Mouse (Mus musculus) forebrain, embryonic 13.5 days (tissue): ENCODE results near the gene Anapc11. TPM values are rescaled to one million over a fixed set of nuclear protein-coding genes. Genes with fewer than 3 reads are reported as not detected.
"Not testable (repeated sequence)": the region's sequence is repeated elsewhere in the genome, so short reads cannot be mapped to it uniquely, and the experiment has no call there.

Experiments
- ATAC-seq: fragments of 200-750 bp; cut with Nextera tagmentation; 2 replicates; pipeline ENCODE4 v1.8.0; 2017
- H3K27ac ChIP-seq: fragments of 300-500 bp; sonication (generic); 2 replicates; pipeline ENCODE4 v1.5.1; 2015; ENCODE audit warnings: inconsistent platforms, mild to moderate bottlenecking, moderate library complexity
- H3K27me3 ChIP-seq: fragments of 300-500 bp; sonication (generic); 2 replicates; pipeline ENCODE4 v1.6.1; 2015; ENCODE audit warnings: mild to moderate bottlenecking, inconsistent platforms
- H3K36me3 ChIP-seq: fragments of 300-500 bp; sonication (generic); 2 replicates; pipeline ENCODE4 v1.6.1; 2015; ENCODE audit warnings: mild to moderate bottlenecking, inconsistent platforms; ENCODE audit not compliant: poor library complexity, severe bottlenecking
- H3K4me1 ChIP-seq: fragments of 300-500 bp; sonication (generic); 2 replicates; pipeline ENCODE4 v1.6.1; 2015; ENCODE audit warnings: inconsistent platforms
- H3K4me2 ChIP-seq: fragments of 300-500 bp; sonication (generic); 2 replicates; pipeline ENCODE4 v1.6.1; 2015; ENCODE audit warnings: inconsistent platforms, mild to moderate bottlenecking, moderate library complexity
- H3K4me3 ChIP-seq: fragments of 300-500 bp; sonication (generic); 2 replicates; pipeline ENCODE4 v1.5.1; 2015; ENCODE audit warnings: mild to moderate bottlenecking, inconsistent platforms
- H3K9ac ChIP-seq: fragments of 300-500 bp; sonication (generic); 2 replicates; pipeline ENCODE4 v1.6.1; 2015; ENCODE audit warnings: mild to moderate bottlenecking, inconsistent platforms
- H3K9me3 ChIP-seq: fragments of 300-500 bp; sonication (generic); replicated peaks from 2 replicates; pipeline ENCODE4 v1.6.1; 2016; ENCODE audit warnings: inconsistent platforms
- WGBS: fragments of 180-500 bp; shearing (Covaris S2); methylation state at CpG from one replicate; pipeline ENCODE4 v1.1.7; 2015; 5-methylcytosine and 5-hydroxymethylcytosine counted together
- polyA plus RNA-seq: library from polyadenylated mRNA; unstranded; fragments of >200 nt; fragmentation: Nextera tagmentation; extraction: Ambion mirVana; gene quantifications from 2 replicates; pipeline ENCODE4 v1.2.1, GENCODE M21; 2015

Anapc11 gene
- 204 and 211 TPM in 2 replicates for polyA plus RNA-seq

- peaks cover 63% of the 10 kb centered on the region for H3K36me3 ChIP-seq
- H3K9me3 ChIP-seq = no peaks in the 10 kb centered on the region
- peak within 1 kb of the TSS; percentile 87 for H3K27ac ChIP-seq
- no peaks in the 10 kb centered on the region for H3K27me3 ChIP-seq
- H3K4me1 ChIP-seq = peaks cover 33% of the 10 kb centered on the region
- H3K4me3 ChIP-seq = peak within 1 kb of the TSS; percentile 100
- H3K4me2 ChIP-seq = peak within 1 kb of the TSS; percentile 97
- peak within 1 kb of the TSS; percentile 99 for H3K9ac ChIP-seq
- under 1% methylated on average over 68 of the region's 88 CpGs for WGBS
- peak; percentile 99 for ATAC-seq
These were observed at the start of gene Anapc11, which contains the start of gene Alyref for GRCm38 (mm10) chr11:120598283-120598989. Gene Anapc11, plus strand, starts transcription at chr11:120598421. Gene Alyref, minus strand, starts transcription at chr11:120598365.

- no peaks in the 10 kb centered on the region for H3K27me3 ChIP-seq
- peaks cover 28% of the 10 kb centered on the region for H3K4me1 ChIP-seq
- ATAC-seq = no peak
- peak overlapping the region; percentile 99 for H3K4me3 ChIP-seq
- WGBS = 24% methylated on average over 7 of the region's 7 CpGs
- H3K4me2 ChIP-seq = peak overlapping the region; percentile 94
- H3K9ac ChIP-seq = peak overlapping the region; percentile 98
- H3K9me3 ChIP-seq = no peaks in the 10 kb centered on the region
- H3K27ac ChIP-seq = peak overlapping the region; percentile 81; the same call in 1 of the 2 replicates
- peaks cover 25% of the 10 kb centered on the region for H3K36me3 ChIP-seq
These were observed 49.4 kb upstream of the Anapc11 start for GRCm38 (mm10) chr11:120548786-120549167.

GRCm38 (mm10) chr11:120549168-120549945, 48.9 kb upstream of the Anapc11 start, which contains the start of gene Mcrip1:
Gene Mcrip1, minus strand, starts transcription at chr11:120549727.
- peaks cover 19% of the 10 kb centered on the region for H3K36me3 ChIP-seq
- no peaks in the 10 kb centered on the region for H3K9me3 ChIP-seq
- peak within 1 kb of the TSS; percentile 81 for H3K27ac ChIP-seq
- H3K27me3 ChIP-seq = no peaks in the 10 kb centered on the region
- peak within 1 kb of the TSS; percentile 94 for H3K4me2 ChIP-seq
- 1% methylated on average over 52 of the region's 87 CpGs for WGBS
- ATAC-seq = peak; percentile 94
- peak within 1 kb of the TSS; percentile 99 for H3K4me3 ChIP-seq
- H3K4me1 ChIP-seq = peaks cover 28% of the 10 kb centered on the region
- peak within 1 kb of the TSS; percentile 98 for H3K9ac ChIP-seq

- peak overlapping the region; percentile 98 for H3K9ac ChIP-seq
- WGBS = 72% methylated on average over 11 of the region's 11 CpGs
- peak overlapping the region; percentile 99 for H3K4me3 ChIP-seq
- no peaks in the 10 kb centered on the region for H3K27me3 ChIP-seq
- H3K27ac ChIP-seq = peak overlapping the region; percentile 63
- peaks cover 28% of the 10 kb centered on the region for H3K4me1 ChIP-seq
- peak; percentile 48; the same call in 1 of the 2 replicates for ATAC-seq
- H3K36me3 ChIP-seq = peaks cover 11% of the 10 kb centered on the region; the same call in 1 of the 2 replicates
- no peaks in the 10 kb centered on the region for H3K9me3 ChIP-seq
- peak overlapping the region; percentile 94 for H3K4me2 ChIP-seq
These were observed 48.0 kb upstream of the Anapc11 start for GRCm38 (mm10) chr11:120549986-120550809.

GRCm38 (mm10) chr11:120550810-120551440, 47.3 kb upstream of the Anapc11 start, which contains the start of gene Ppp1r27:
Gene Ppp1r27, minus strand, starts transcription at chr11:120551132.
- Histone ChIP-seq H3K36me3 (peaks cover 6% of the 10 kb centered on the region; the same call in 1 of the 2 replicates), H3K9ac (peak within 1 kb of the TSS; percentile 98), H3K27me3 (no peaks in the 10 kb centered on the region), H3K4me3 (peak within 1 kb of the TSS; percentile 99), H3K4me2 (peak within 1 kb of the TSS; percentile 94), H3K27ac (peak within 1 kb of the TSS; percentile 63), H3K4me1 (peaks cover 28% of the 10 kb centered on the region), H3K9me3 (no peaks in the 10 kb centered on the region)
- WGBS = 95% methylated on average over 28 of the region's 28 CpGs
- ATAC-seq = no peak

- H3K4me1 ChIP-seq = peaks cover 22% of the 10 kb centered on the region
- H3K36me3 ChIP-seq = no peaks in the 10 kb centered on the region
- H3K27ac ChIP-seq = no peak overlapping the region
- H3K4me2 ChIP-seq = no peak overlapping the region
- no peaks in the 10 kb centered on the region for H3K27me3 ChIP-seq
- H3K4me3 ChIP-seq = no peak overlapping the region
- 66% methylated on average over 5 of the region's 5 CpGs for WGBS
- peaks cover 8% of the 10 kb centered on the region for H3K9me3 ChIP-seq
- no peak for ATAC-seq
- peak overlapping the region; percentile 34; the same call in 1 of the 2 replicates for H3K9ac ChIP-seq
These were observed 45.5 kb upstream of the Anapc11 start for GRCm38 (mm10) chr11:120552736-120553135.

- WGBS = 79% methylated on average over 7 of the region's 7 CpGs
- ATAC-seq = no peak
These were observed 43.4 kb upstream of the Anapc11 start for GRCm38 (mm10) chr11:120554834-120555233.

GRCm38 (mm10) chr11:120555260-120555659, 43.0 kb upstream of the Anapc11 start:
- H3K4me3 ChIP-seq = no peak overlapping the region
- peaks cover 5% of the 10 kb centered on the region for H3K4me1 ChIP-seq
- H3K36me3 ChIP-seq = peaks cover 17% of the 10 kb centered on the region
- no peak overlapping the region for H3K27ac ChIP-seq
- ATAC-seq = no peak
- WGBS = 79% methylated on average over 2 of the region's 2 CpGs
- no peaks in the 10 kb centered on the region for H3K27me3 ChIP-seq
- no peak overlapping the region for H3K4me2 ChIP-seq
- peaks cover 11% of the 10 kb centered on the region for H3K9me3 ChIP-seq
- no peak overlapping the region for H3K9ac ChIP-seq

More at GRCm38 (mm10) chr11:120554834-120555233, 43.4 kb upstream of the Anapc11 start:
- peaks cover 9% of the 10 kb centered on the region for H3K4me1 ChIP-seq
- no peak overlapping the region for H3K4me2 ChIP-seq
- H3K4me3 ChIP-seq = no peak overlapping the region
- H3K9ac ChIP-seq = no peak overlapping the region
- H3K36me3 ChIP-seq = peaks cover 13% of the 10 kb centered on the region
- peaks cover 11% of the 10 kb centered on the region for H3K9me3 ChIP-seq
- no peaks in the 10 kb centered on the region for H3K27me3 ChIP-seq
- no peak overlapping the region for H3K27ac ChIP-seq

- H3K4me3 ChIP-seq, ATAC-seq, H3K27ac ChIP-seq, H3K27me3 ChIP-seq, H3K4me2 ChIP-seq, H3K9ac ChIP-seq, H3K4me1 ChIP-seq: not testable (repeated sequence)
- 87% methylated on average over 6 of the region's 6 CpGs for WGBS
- Histone ChIP-seq H3K9me3 (peaks cover 11% of the 10 kb centered on the region), H3K36me3 (peaks cover 53% of the 10 kb centered on the region)
These were observed 39.4 kb upstream of the Anapc11 start for GRCm38 (mm10) chr11:120558843-120559242.

GRCm38 (mm10) chr11:120560952-120561728, 37.1 kb upstream of the Anapc11 start:
- Histone ChIP-seq H3K4me1 (no peaks in the 10 kb centered on the region), H3K9ac (no peak overlapping the region), H3K27me3 (no peaks in the 10 kb centered on the region), H3K27ac (no peak overlapping the region), H3K36me3 (peaks cover 76% of the 10 kb centered on the region), H3K4me3 (no peak overlapping the region), H3K9me3 (peaks cover 11% of the 10 kb centered on the region), H3K4me2 (no peak overlapping the region)
- ATAC-seq = no peak
- WGBS = 92% methylated on average over 13 of the region's 13 CpGs
